Mouse (Mus musculus): ENCODE results near the gene Rgl1. TPM values are rescaled to one million over a fixed set of nuclear protein-coding genes. Genes with fewer than 3 reads are reported as not detected.

Rgl1 gene
- polyA plus RNA-seq, 1 experiment = 1.1 TPM

DNA sequence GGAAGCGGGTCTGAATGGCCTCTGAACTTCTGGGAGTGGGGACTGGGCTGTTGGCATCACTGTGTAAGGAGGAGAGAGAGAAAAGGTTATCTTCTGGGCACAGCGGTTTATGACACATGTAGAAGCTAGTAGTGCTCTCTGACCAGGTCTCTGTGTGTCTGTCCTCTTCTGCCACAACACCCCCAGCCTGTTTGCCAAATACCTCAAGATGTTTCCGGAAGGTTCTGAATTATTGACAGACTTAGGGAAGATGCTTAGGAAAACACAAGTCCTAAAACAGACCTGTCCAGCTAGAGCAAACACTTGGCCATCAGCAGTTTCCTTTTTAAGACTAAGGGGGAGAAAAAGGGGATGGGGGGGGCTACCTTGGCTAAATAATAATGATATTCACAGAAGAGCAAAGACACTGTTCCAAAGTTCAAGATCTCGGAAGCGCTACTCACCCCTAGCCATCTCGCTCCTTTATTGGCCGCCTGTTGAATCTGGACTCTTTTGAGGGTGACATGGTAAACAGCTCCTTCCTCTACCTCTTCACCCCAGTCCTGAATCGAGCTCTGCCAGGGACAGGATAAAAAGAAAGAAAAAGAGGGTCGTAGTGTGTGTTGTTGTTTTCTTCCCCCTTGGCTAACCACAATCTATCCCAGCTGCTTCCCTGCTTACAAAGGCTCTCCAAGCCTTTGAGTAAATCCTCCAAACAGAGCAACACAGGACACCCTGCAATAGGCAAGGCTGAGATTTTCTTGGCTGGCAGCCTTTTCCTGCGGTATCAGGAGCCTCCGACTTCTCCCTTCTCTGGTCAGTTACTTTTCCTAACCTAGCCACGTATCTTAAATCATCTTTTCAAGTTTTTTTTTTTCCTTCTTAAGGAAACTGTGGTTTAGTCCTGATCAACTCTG is 142.5 kb downstream of the Rgl1 start:
- H3K9me3 ChIP-seq = 0 out of 2 replicates have a peak, but pooled peaks cover 5% of the 10 kb centered on the region
- peaks cover 43% of the 10 kb centered on the region for H3K4me1 ChIP-seq
- TF ChIP-seq FLI1 (IDR thresholded peaks at IDR 0.05; ENCODE audit: low read length) (no peak), GATA1 (IDR thresholded peaks at IDR 0.05; ENCODE audit: borderline replicate concordance, low read length) (no peak)
- H3K27me3 ChIP-seq (replicated peaks) = peaks cover 65% of the 10 kb centered on the region
- peaks cover 7% of the 10 kb centered on the region for H3K36me3 ChIP-seq (replicated peaks; ENCODE audit: low read length)
- peak overlapping the region; percentile 93 for H3K4me3 ChIP-seq (replicated peaks)

DNA sequence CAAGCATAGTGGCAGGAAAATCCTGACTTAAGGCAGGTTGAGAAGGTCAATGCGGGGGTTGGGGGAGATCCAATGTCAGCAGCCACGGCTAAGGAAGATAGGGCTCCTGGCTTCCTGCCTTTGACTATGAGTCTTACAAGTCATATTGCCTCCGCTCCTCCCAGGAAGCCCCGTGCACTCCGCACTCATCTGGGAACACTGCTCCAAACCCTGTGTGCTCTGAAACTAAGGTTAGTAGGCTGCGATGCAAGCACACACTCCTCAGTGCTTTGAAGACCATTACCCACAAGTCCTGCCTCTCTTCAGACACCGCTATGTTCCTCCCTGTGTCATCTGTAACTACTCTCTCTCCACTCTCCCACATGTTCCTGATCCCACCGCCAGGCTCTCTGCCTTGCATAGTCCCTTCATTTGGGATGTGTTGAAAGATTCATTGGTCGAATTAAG is 143.4 kb downstream of the Rgl1 start:
- TF ChIP-seq GATA1 (IDR thresholded peaks at IDR 0.05; ENCODE audit: borderline replicate concordance, low read length) (no peak), FLI1 (IDR thresholded peaks at IDR 0.05; ENCODE audit: low read length) (no peak)
- H3K9me3 ChIP-seq = 0 out of 2 replicates have a peak, but pooled peaks cover 8% of the 10 kb centered on the region
- H3K36me3 ChIP-seq (replicated peaks; ENCODE audit: low read length) = peaks cover 10% of the 10 kb centered on the region
- H3K4me3 ChIP-seq (replicated peaks) = peak overlapping the region; percentile 48
- peaks cover 63% of the 10 kb centered on the region for H3K27me3 ChIP-seq (replicated peaks)
- peaks cover 47% of the 10 kb centered on the region for H3K4me1 ChIP-seq

DNA sequence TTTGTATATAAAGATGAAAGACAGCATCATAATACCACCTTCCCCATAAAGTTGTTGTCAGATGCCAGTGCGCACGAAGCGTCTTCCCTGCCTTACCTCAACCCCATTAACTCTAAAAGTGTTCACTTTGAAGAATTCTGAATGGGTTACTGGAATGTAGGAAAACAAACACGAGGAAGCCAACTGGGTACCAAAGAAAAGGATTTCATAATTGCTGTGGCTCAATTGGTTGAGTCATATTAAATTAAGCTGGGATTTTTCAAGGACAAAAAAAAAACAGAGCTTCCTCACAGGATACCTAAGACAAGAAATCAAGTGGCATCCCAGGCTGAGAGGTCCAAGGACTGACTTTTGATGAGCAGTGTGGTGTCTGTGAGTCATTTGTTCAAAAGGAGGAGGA is 144.5 kb downstream of the Rgl1 start:
- Histone ChIP-seq H3K27me3 (replicated peaks) (peaks cover 52% of the 10 kb centered on the region), H3K4me1 (peaks cover 58% of the 10 kb centered on the region), H3K36me3 (replicated peaks; ENCODE audit: low read length) (peaks cover 10% of the 10 kb centered on the region), H3K9me3 (0 out of 2 replicates have a peak, but pooled peaks cover 8% of the 10 kb centered on the region), H3K4me3 (replicated peaks) (no peak overlapping the region)
- TF ChIP-seq FLI1 (IDR thresholded peaks at IDR 0.05; ENCODE audit: low read length) (no peak), GATA1 (IDR thresholded peaks at IDR 0.05; ENCODE audit: borderline replicate concordance, low read length) (no peak)

DNA sequence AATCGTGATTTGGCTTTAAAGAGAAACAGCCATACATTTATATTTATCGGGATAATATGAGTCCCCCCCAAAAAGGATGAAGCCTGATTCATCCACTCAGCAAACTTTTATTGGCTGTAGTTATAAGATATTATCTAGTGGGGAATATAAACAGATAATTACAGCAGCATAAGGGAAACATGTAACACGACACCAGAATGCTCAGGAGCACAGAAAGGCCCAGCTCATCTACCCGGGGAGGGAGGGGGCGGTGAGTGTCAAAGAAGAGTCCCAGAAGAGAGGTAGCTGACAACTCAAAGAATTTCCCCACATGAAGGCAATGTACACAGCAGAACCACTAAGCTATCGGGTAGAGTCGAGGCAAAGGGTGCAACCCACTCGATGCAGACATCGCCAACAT is 146.8 kb downstream of the Rgl1 start:
- TF ChIP-seq GATA1 (IDR thresholded peaks at IDR 0.05; ENCODE audit: borderline replicate concordance, low read length) (no peak), FLI1 (IDR thresholded peaks at IDR 0.05; ENCODE audit: low read length) (no peak)
- peaks cover 68% of the 10 kb centered on the region for H3K4me1 ChIP-seq
- 0 out of 2 replicates have a peak, but pooled peaks cover 8% of the 10 kb centered on the region for H3K9me3 ChIP-seq
- peaks cover 31% of the 10 kb centered on the region for H3K27me3 ChIP-seq (replicated peaks)
- H3K4me3 ChIP-seq (replicated peaks) = no peak overlapping the region
- peaks cover 10% of the 10 kb centered on the region for H3K36me3 ChIP-seq (replicated peaks; ENCODE audit: low read length)

DNA sequence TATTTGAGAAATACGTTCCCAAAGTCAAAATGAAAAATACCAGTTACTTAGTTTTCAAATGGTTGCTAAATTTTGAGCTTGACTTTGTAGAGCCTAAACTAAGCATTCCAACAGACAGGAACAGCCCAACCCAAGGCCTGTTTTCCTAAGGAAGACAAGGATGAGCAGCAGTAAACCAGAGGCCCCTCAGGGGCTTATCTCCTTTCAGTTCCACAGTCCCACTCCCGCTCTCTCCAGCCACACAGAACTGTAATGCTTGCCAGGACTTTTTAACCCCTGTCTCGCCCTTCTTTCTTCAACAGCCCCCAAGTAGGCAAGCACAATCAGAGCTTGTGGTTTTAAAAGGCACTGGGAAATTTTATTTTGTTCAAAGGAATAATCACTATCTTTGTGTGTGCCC is 147.3 kb downstream of the Rgl1 start:
- Histone ChIP-seq H3K36me3 (replicated peaks; ENCODE audit: low read length) (peaks cover 10% of the 10 kb centered on the region), H3K4me3 (replicated peaks) (no peak overlapping the region), H3K9me3 (0 out of 2 replicates have a peak, but pooled peaks cover 8% of the 10 kb centered on the region), H3K4me1 (peaks cover 70% of the 10 kb centered on the region), H3K27me3 (replicated peaks) (peaks cover 29% of the 10 kb centered on the region)
- TF ChIP-seq GATA1 (IDR thresholded peaks at IDR 0.05; ENCODE audit: borderline replicate concordance, low read length) (no peak), FLI1 (IDR thresholded peaks at IDR 0.05; ENCODE audit: low read length) (no peak)

DNA sequence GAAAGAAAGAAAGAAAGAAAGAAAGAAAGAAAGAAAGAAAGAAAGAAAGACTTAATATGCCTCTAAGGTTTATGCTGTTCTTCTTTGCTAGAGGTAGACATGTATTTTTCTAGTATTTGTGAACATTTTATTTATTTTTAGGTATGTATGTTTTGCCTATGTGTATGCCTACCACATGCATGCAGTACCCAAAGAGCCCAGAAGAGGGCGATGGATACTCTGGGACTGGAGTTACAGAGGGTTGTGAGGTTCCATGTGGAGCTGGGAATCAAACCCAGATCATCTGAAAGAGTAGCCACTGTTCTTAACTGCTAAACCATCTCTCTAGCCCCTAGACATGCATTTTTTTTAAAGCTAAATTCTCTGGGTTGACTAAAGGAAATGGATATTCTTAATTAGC is 147.8 kb downstream of the Rgl1 start:
- no peak for TF ChIP-seq FLI1 (IDR thresholded peaks at IDR 0.05; ENCODE audit: low read length)
- Histone ChIP-seq H3K9me3 (0 out of 2 replicates have a peak, but pooled peaks cover 8% of the 10 kb centered on the region), H3K4me1 (peaks cover 69% of the 10 kb centered on the region), H3K36me3 (replicated peaks; ENCODE audit: low read length) (peaks cover 10% of the 10 kb centered on the region), H3K27me3 (replicated peaks) (peaks cover 24% of the 10 kb centered on the region), H3K4me3 (replicated peaks) (no peak overlapping the region)

DNA sequence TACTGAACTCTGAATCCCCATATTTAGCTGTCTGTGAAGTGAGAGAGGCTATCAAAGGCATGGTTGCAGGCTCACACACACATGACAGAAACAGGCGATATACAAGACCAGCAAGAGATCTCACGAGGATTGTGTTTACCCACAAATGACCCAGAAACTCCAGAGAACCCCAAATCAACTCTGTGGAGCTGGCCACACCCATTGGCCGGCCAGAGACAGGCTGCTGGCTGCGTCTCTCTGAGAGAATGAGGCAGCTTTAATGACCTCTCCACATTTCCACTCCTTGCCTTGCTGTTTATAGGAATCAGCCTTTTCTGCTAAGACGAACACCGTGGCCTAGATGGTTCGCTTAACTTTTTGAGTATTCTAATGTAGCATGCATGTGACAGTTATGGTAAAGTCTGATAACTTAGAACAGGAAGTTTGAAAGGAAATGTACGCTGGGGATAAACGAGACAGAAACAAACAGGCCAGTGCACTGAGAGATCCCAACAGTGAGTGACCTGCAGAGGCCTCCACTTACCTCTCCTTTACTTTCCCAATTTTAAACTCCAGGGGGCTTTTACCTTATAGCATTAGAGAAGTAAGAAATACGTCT is 148.3 kb downstream of the Rgl1 start:
- TF ChIP-seq GATA1 (IDR thresholded peaks at IDR 0.05; ENCODE audit: borderline replicate concordance, low read length) (no peak), FLI1 (IDR thresholded peaks at IDR 0.05; ENCODE audit: low read length) (no peak)
- Histone ChIP-seq H3K9me3 (0 out of 2 replicates have a peak, but pooled peaks cover 8% of the 10 kb centered on the region), H3K27me3 (replicated peaks) (peaks cover 22% of the 10 kb centered on the region), H3K4me1 (peaks cover 69% of the 10 kb centered on the region), H3K36me3 (replicated peaks; ENCODE audit: low read length) (peaks cover 10% of the 10 kb centered on the region), H3K4me3 (replicated peaks) (peak overlapping the region; percentile 73)

DNA sequence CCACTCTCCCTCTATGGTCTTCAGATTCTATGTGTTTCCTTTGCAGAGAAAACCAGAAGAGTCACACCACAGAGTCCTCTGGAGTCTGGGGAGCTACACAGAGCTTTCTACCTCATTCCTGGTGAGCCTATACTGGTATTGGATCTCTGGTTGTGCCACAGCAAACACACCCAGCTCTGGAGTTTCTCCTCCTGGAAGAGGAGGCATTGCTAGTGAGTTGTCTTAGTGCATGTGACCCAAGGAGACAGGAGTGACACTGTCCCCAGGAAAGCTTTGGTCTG is 149.4 kb downstream of the Rgl1 start:
- peaks cover 70% of the 10 kb centered on the region for H3K4me1 ChIP-seq
- H3K9me3 ChIP-seq = 0 out of 2 replicates have a peak, but pooled peaks cover 8% of the 10 kb centered on the region
- H3K4me3 ChIP-seq (replicated peaks) = peak overlapping the region; percentile 12
- TF ChIP-seq FLI1 (IDR thresholded peaks at IDR 0.05; ENCODE audit: low read length) = no peak
- no peak for TF ChIP-seq GATA1 (IDR thresholded peaks at IDR 0.05; ENCODE audit: borderline replicate concordance, low read length)
- H3K36me3 ChIP-seq (replicated peaks; ENCODE audit: low read length) = peaks cover 10% of the 10 kb centered on the region
- peaks cover 21% of the 10 kb centered on the region for H3K27me3 ChIP-seq (replicated peaks)

DNA sequence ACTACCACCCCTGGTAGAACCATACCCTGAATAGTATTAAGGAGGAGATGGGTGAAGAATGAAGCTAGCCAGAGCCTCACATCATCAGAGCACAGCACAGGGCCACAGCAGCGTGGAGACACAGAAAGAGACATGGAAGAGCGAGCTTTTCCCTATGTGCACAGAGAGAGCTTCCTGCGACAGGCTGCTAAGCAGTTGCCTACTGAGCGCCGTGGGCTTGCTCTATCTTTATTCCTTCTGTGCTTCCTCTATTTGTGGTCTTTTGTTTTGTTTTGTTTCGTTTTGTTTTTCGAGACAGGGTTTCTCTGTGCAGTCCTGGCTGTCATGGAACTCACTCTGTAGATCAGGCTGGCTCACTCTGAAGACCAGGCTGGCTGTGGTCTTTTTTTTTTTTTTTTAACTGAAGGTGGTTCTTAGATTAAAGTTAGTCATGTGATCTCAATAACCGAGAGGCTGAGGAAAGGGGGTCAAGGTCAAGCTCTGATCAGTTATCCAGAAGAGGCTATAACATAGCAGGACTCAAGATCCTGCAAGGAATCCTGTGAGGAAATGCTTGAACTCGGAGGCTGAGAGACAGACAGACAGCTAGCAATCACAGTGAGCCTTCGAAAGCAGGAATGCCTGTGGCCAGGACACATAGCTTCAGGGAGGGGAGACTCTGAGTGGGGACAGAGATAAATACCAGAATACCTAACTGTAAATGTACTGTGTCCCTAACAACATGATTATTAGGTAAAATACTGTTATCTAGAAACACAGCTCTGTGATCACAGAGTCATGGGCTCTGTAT is 150.0 kb downstream of the Rgl1 start:
- Histone ChIP-seq H3K4me1 (peaks cover 71% of the 10 kb centered on the region), H3K4me3 (replicated peaks) (peak overlapping the region; percentile 82), H3K9me3 (0 out of 2 replicates have a peak, but pooled peaks cover 8% of the 10 kb centered on the region), H3K36me3 (replicated peaks; ENCODE audit: low read length) (peaks cover 10% of the 10 kb centered on the region), H3K27me3 (replicated peaks) (peaks cover 20% of the 10 kb centered on the region)
- TF ChIP-seq GATA1 (IDR thresholded peaks at IDR 0.05; ENCODE audit: borderline replicate concordance, low read length) (no peak), FLI1 (IDR thresholded peaks at IDR 0.05; ENCODE audit: low read length) (no peak)

Measured in megakaryocyte, embryonic 14.5 days (primary cell).